Mouse (Mus musculus) CD8-positive naive resting alpha-beta T cell, adult 2 months (primary cell): Measurements from ENCODE around the gene Scrn2.

Experiments used
- DNase-seq, 2 experiments: peaks; one replicate each; pipeline ENCODE4 v3.0.0; 2022; ENCODE audit warnings: low read depth in 2 of 2, low spot score in 2 of 2

Scrn2 gene

GRCm38 (mm10) chr11:97029686-97030417 lies at the start of gene Scrn2:
Gene Scrn2, plus strand, starts transcription at chr11:97029938.
- DNase-seq, result peak; percentile 78 to 89

DNA sequence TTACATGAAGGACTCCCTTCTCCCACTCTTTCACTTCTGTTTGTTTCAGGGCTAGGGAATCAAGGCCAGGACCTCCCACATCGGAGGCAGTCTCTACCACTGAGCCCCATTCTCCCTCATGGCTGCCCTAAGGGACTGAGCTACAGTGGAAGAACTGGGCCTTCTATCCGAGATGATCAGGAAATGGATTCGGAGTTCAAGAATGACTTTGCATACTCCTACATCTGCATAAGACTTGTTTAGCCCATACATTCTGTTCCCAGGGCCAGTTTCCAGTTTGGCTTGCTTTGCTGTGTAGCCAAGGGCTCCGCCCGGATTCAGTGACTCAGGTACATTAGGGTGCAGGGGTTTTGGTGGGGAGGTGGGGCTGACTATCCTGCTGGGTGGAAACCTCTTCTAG lies 49.7 kb upstream of the Scrn2 start:
- DNase-seq, result no peak

- no peak for DNase-seq
Observed at GRCm38 (mm10) chr11:96981461-96981860, 48.3 kb upstream of the Scrn2 start.

DNA sequence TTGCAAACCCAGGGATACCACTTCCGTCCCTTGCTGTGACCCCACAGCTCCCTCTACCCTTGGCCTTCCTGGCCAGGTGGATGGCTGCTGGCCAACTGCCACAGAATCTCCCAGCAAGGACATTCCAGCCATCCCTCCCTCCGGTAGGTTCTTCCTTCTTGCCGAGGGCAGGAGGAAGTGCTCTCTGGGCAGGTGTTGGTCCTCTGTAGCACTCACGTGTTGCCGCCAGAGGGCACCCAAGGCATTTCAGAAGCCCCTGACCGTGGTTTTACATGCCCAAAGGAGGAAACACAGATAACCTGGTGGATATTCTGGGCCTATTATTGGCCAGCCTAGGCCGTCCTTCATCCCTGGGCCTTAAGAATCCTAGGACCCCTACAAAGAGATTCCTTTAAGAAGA lies 47.4 kb upstream of the Scrn2 start:
- DNase-seq, result peak; percentile 78 to 81

GRCm38 (mm10) chr11:96982859-96983258 lies 46.9 kb upstream of the Scrn2 start, which contains the start of gene Sp2:
Gene Sp2, minus strand, starts transcription at chr11:96982959.
- no peak for DNase-seq

- DNase-seq, result no peak
Observed at GRCm38 (mm10) chr11:96984903-96985302, 44.8 kb upstream of the Scrn2 start.

- no peak for DNase-seq
Observed at GRCm38 (mm10) chr11:96986463-96986862, 43.3 kb upstream of the Scrn2 start.

DNA sequence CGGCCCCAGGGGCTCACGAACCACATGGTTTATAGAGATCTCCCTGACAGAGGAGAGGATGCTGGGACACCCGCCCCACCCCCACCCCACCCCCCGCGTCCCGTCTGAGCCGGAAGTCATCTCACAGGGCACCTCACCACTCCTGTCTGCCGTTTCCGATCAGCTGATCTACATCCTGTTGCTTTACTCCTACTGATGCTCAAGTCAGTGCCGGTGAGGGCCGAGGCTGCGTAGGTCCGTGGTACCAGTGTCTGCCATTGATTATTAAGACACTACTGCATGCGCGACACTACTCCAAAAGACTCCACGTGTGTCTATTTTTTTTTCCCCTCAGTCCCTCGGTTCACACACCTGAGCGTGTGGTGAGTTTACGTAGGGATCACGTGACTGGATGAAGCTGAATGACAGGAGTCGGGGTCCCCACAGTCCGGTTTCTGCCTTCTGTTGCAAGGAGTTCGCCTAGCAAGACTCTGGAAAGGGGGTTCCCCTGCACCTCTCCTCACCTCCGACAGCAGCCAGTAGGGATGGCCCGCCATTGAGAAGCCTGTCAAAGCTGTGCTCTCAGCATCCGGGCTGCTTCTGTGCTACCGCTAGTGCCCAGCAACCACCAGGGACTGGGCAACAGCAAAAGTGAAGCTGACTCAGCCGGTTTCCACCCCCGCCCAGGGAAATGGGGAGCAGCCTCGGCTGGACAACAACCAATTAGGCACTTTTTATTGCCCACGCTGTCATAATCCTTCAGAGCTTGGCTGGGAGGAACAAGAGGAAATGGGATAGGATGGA lies 41.7 kb upstream of the Scrn2 start:
- DNase-seq, result peak; percentile 56 to 71

DNA sequence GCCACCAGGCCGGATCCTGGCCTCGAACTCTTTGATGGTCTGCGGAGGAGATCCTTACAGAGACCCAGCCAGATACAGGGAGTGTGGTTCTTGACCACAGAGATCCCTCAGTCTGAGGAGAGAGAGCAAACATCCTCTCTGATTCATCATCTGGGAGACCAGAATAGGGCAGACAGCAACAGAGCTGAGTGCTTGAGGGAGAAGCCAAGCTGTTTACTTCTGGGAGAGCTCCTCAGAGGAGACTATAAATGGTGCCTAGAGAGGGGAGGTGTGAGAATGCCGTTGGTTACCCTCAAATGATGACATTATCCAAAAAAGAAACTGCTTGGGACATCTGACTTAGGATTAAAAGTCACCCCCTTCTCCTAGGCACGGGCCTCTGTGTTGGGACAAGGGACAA lies 38.2 kb upstream of the Scrn2 start:
- DNase-seq, result no peak

- peak in 1 of 2 experiments; percentile 39 for DNase-seq
Observed at GRCm38 (mm10) chr11:96992722-96993311, 36.9 kb upstream of the Scrn2 start.

- no peak for DNase-seq
Observed at GRCm38 (mm10) chr11:96995031-96995430, 34.7 kb upstream of the Scrn2 start.

DNA sequence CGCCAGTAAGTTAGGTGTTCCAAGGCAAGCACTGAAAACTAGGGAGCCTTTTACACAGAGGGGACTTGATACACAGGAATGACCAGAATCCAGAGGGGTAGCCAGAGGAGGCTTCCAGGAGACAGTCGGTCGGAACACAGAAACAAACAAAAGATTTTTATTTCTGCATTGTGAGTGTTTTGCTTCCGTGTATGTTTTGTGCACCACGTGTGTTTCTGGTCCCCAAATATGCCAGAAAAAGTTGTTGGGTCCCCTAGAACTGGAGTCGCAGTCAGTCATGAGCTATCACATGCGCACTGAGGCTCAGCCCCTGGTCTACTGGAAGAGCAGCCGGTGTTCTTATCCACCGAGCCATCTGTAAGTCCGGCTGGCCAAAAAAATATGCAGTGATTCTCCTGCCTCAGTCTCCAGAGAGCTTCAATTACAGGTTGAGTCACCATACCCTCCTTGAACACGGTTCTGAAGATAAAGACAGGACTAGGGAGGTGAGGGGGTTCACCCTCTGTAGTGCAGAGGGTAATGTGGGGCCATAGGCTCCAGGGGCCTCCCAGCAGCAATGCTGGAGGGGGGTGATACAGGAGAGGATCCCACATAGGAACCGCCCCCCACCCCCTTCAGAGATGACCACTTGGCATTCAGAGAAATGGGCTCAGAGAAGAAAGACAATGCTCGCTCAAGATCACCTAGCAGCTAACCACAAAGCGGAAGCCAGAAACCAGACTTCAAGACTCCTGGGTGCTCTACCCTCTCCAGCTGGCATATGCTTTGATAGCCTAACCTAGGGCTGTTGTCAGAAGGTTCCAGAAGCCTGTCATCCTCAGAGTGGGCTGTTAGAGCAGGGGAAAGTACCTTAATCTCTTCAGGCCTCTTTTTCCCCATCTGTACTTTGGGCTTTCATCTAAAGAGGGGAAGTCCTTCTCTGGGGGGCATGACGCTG lies 33.6 kb upstream of the Scrn2 start:
- peak; percentile 74 to 77 for DNase-seq

DNA sequence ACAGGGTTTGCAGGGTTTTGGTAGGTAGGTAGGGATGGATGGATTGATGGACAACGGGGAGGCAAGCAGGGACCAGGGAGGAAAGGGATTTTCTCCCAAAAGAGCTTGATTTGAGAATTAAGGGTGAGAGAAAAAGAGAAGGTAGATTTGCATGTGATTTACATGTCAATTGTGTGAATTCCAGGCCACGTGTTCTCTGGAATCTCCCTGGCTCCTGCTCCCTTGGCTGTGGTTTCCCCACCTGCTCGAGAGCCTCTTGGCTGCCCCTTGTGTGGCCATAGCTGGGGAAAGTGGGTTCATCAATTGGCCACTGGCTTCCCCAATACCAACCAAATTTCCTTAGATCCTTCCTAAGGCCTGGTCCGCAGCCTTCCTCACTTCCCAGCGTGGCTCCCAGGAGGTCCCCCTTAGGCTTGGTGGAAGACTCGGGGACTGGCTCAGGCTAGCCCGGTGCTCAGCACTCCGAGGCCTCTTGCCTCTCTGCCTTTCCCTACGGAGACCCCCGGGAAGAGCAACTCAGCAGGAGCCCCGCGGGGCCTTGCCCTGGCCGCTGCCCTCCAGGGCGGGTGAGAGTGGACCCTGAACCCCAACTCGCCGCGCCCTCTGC lies 32.9 kb upstream of the Scrn2 start:
- DNase-seq, result no peak

GRCm38 (mm10) chr11:96997380-96997956 lies 32.3 kb upstream of the Scrn2 start:
- DNase-seq, result no peak

GRCm38 (mm10) chr11:97003170-97003569 lies 26.6 kb upstream of the Scrn2 start:
- no peak for DNase-seq

DNA sequence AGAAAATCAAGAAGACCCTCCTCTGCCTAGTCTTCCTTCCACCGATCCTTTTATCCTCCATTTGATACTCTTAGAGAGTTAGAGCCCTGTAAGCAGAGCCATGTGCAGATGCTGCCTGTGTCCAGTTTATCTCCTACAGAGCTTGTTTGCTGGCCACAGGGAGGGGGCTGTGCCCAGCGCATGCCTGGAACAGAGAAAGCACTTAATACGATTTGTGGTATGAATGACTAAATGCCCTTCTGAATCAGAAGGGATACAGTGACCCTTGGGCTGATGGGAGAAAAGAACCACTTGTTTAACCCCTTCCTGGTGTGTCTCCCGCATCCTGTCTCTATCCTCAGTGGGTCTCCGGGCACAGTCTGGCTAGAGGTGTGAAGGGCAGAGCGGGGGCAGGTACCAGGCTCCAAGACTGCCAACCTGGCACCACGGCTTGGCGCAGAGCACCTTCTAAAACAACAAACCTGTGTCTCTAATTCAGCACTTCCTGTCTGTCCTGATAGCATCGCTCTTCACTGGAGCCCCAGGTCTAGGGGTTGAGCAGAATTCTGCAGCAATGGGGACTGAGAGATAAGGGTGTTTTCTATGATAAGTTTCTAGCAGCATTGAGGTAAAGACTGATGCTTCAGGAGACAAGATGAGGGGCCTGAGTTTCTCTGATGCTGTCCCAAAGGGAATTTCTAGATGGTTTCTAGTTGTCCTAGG lies 22.5 kb upstream of the Scrn2 start:
- no peak for DNase-seq

DNA sequence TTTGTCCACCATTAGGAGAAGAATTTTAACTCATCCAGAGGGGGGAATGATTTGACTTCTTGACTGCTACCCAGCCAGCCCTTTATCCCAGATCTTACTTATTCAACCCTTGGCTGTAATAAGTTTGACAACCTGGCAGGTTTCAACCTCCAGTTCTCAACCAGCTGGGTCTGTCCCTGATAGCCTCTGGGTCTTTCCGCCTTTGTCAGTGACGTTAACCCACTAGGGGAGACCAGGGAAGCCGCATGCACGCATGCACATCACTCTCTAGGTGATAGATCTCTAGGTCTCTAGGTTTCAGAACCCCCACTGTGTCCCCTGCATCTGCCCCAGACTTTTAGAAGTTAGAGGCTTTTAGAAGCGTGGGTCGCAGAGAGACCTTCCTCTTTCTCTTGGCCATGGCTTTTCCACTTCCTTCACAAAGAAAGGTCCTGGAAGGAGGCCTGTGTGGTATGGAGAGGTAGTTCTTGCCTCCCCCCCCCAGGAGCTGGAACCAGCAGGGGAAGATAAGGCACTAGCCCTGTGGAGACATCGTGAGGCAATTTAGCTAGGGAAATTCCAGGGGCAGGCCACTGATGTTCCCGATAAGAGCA lies 20.4 kb upstream of the Scrn2 start:
- DNase-seq, result no peak

GRCm38 (mm10) chr11:97013121-97013670 lies 16.5 kb upstream of the Scrn2 start, which contains the start of gene Sp6:
Gene Sp6, plus strand, starts transcription at chr11:97013394.
- no peak for DNase-seq
